Mouse (Mus musculus) kidney, postnatal 10 days (tissue): ENCODE measurements around the gene Nebl.
"Not testable (repeated sequence)": the region's sequence is repeated elsewhere in the genome, so short reads cannot be mapped to it uniquely, and the experiment has no call there.

Experiments used
- DNase-seq: peaks from one replicate; pipeline ENCODE4 v3.0.0; 2021; ENCODE audit warnings: mixed read lengths

Gene Nebl

DNA sequence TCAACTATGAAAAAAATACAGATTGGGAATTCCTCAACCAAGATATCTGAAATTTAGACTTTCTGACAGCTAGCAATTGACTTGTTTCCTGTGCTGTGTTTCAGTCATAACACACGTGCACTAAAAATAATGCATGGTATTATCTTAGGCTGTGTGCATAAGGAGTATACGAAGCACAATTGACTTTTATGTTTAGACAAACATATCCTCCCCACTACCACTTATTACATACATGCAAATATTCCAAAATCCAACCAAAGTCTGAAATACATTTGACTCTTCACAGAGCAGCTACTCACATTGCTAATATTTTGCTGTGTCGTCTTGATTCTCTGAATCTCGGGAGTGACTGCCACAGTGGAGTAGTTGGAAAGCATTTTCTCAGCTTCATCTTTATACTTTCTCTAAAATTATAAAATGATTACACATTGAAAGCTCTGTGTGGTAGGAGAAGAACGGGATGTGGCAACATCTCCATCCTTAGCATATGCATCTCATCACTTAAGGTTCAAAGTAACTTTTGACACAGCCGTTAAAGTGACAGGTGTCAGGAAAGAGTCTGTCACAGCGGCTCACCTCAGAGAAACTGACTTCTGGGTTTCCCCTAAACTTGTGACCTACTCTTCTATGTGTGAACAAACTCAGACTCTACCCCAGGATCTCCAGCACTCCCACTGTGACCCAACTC is 340.6 kb downstream of the Nebl start:
- DNase-seq: no peak

DNA sequence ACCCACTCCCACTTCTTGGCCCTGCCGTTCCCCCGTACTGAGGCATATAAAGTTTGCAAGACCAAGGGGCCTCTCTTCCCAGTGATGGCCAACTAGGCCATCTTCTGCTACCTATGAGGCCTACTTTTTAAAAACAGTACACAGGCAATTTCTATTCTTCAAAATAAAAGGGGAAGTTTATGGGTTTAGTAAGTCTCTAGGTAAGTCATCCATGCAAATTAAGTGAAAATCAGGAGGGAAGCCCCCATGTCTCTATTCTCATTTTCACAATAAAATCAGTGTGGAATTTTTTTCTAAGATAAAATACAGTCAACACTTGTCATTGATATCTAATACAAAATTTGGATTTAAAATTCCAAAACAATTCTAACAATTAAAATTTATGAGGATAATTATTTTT is 341.4 kb downstream of the Nebl start:
- no peak for DNase-seq

GRCm38 (mm10) chr2:17389379-17389778 is 341.9 kb downstream of the Nebl start:
- DNase-seq: no peak

GRCm38 (mm10) chr2:17382227-17382626 is 349.0 kb downstream of the Nebl start:
- DNase-seq: no peak

GRCm38 (mm10) chr2:17375916-17376315 is 355.3 kb downstream of the Nebl start:
- no peak for DNase-seq

- no peak for DNase-seq
These were observed 365.6 kb downstream of the Nebl start for GRCm38 (mm10) chr2:17365671-17366070.

DNA sequence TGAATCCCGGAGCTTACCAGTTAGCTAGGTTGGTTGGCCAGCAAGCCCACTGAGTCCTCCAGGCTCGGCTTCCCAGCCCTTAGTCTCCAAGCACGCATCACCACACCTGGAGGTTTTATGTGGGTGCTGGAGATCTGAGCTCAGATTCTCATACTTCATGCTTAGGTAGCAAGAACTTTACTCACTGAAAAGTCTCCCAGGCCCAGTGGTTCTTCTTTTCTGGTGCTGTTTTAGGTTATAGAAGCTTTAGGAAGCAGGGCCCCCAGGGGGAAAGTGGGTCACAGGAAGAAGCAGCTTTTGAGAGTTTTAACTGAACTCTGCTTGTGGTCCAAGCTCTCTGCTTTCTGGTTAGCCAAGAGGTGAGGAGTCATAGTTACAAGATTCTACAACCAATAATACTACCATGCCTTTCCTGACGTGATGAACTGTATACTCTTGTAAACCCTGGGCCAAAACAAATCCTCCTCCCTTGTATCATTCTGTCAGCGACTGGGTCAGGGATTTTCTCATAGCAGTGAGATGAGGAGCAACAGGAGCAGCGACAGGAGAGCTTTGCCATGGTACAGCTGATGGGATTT is 366.2 kb downstream of the Nebl start:
- no peak for DNase-seq

DNA sequence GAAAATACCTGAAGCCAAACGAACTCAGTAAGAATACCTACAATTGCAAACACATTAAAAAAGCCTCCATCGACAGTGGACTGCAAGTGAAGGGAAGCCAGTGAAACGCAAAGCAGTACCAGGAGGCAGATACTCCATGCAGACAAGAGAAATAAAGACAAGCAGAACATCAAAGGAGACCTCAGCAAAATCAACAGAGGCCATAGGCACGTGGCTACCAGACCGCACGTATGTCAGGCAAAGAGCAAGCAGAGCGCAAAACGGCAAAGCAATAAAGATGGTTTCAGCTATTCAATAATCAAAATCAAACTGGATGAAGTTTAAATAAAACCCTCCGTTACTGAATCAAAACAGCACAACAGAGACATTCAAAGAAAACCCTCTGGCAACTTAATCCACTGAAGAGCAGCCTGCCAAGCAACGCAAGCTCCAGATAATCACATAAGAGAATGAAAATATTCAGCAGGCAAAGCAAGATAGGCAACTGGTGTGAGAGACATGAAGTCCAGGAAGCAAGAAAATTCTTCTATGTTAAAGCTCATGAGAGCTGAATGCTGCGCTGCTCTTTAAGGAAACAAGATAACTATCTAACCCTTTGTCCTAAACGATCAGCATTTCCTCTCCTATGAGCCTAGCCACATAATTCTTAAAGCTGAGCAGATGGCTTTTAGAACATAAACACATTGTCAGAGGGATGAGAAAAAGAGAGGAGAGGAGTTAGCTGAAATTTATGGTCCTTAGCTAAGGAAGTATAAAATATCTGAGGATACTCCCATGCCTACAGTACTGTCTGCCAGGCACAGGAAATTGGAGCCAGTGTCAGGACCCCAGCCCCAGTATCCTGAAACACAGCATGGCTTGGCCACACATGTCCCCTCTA is 367.7 kb downstream of the Nebl start:
- DNase-seq: peak; percentile 10

DNA sequence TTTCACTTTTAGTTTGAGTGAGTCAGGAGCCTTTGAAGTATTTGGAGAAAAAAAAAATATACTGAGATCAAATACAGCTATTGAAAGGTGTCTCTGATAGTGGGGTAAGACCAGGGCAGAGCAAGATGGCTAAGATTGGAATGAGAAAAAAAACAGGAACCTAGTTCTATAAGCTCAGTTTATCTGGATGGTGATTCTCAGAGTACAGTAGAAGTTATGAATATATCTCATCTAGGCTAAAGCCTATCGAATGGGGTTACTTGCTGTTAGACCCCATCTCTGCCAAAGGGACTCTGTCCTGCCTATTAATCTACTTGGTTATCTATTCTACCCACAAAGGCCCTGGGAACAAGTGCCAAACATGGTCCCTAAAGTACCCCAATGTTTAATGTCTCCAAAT is 369.1 kb downstream of the Nebl start:
- DNase-seq: no peak

DNA sequence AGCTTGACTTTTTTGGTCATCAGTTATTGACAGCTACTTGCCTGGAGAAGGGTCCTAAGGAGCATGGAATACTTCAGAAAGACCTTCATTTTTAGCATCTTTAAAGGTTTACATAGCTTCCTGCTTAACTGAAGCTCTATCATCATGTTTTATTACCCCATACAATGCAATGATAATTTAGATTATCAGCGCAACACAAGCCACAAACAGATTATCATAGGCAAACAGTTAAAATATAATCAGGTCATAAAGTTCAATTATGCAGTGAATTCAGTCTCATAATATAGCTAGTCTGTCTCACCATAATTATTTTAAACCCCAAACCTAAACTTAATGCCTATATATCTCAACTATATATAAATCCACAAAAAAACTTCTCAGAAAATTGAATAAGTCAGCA is 386.6 kb downstream of the Nebl start:
- DNase-seq: no peak

- DNase-seq: no peak
These were observed 395.8 kb downstream of the Nebl start for GRCm38 (mm10) chr2:17335451-17335850.

DNA sequence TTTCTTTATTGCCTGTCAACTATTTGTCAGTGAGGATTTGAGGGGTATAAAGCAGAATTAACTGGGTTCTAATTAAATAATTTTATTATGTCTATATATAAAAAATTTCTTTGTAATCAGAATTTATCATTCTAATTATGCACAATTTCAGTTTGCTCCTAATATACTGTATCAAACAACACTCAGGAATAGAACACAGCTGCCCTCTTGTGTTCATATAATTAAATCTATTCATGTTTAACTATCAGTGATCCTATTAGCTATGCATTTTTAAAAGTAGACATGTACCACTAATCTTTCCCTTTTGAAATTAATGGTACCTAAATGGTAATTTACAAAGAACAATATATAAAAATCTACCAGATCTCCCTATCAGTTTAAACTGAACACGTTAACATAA is 404.7 kb downstream of the Nebl start:
- DNase-seq: no peak

- DNase-seq: no peak
These were observed 414.4 kb downstream of the Nebl start for GRCm38 (mm10) chr2:17316850-17317249.

- DNase-seq: no peak
These were observed 429.9 kb downstream of the Nebl start for GRCm38 (mm10) chr2:17301379-17301778.

- DNase-seq: no peak
These were observed 433.8 kb downstream of the Nebl start for GRCm38 (mm10) chr2:17297496-17297895.

GRCm38 (mm10) chr2:17295257-17295656 is 436.0 kb downstream of the Nebl start:
- not testable (repeated sequence) for DNase-seq
